Mouse (Mus musculus): Measurements from ENCODE around the gene Spc25. TPM values are rescaled to one million over a fixed set of nuclear protein-coding genes. Genes with fewer than 3 reads are reported as not detected.

The Spc25 gene
- polyA plus RNA-seq, 1 experiment from 2014 or later = 149 TPM

GRCm38 (mm10) chr2:69221868-69222416 is 15.9 kb upstream of the Spc25 start:
- Histone ChIP-seq H3K4me1 (replicated peaks) (no peaks in the 10 kb centered on the region), H3K27ac (no peak overlapping the region), H3K4me2 (no peak overlapping the region), H3K9ac (no peak overlapping the region), H3K27me3 (no peaks in the 10 kb centered on the region), H3K4me3 (replicated peaks) (no peak overlapping the region), H3K36me3 (no peaks in the 10 kb centered on the region), H3K9me3 (replicated peaks) (no peaks in the 10 kb centered on the region)
- 59% methylated on average over 5 of the region's 5 CpGs for WGBS (ENCODE audit: insufficient replicate concordance)
- DNase-seq (no peak), ATAC-seq (ENCODE audit: low read depth) (no peak)

- Histone ChIP-seq H3K4me1 (replicated peaks) (no peaks in the 10 kb centered on the region), H3K36me3 (no peaks in the 10 kb centered on the region), H3K4me2 (no peak overlapping the region), H3K9ac (no peak overlapping the region), H3K27ac (no peak overlapping the region), H3K9me3 (replicated peaks) (no peaks in the 10 kb centered on the region), H3K27me3 (no peaks in the 10 kb centered on the region), H3K4me3 (replicated peaks) (no peak overlapping the region)
- DNase-seq = no peak
- ATAC-seq (ENCODE audit: low read depth) = no peak
- WGBS (ENCODE audit: insufficient replicate concordance) = 76% methylated on average over 7 of the region's 7 CpGs
These were observed 9.2 kb upstream of the Spc25 start for GRCm38 (mm10) chr2:69215242-69215641.

GRCm38 (mm10) chr2:69212652-69213051 is 6.7 kb upstream of the Spc25 start:
- Histone ChIP-seq H3K9ac (no peak overlapping the region), H3K27ac (no peak overlapping the region), H3K27me3 (no peaks in the 10 kb centered on the region), H3K36me3 (no peaks in the 10 kb centered on the region), H3K4me1 (replicated peaks) (no peaks in the 10 kb centered on the region), H3K4me2 (no peak overlapping the region), H3K9me3 (replicated peaks) (no peaks in the 10 kb centered on the region), H3K4me3 (replicated peaks) (no peak overlapping the region)
- 64% methylated on average over 10 of the region's 10 CpGs for WGBS (ENCODE audit: insufficient replicate concordance)
- DNase-seq = no peak
- ATAC-seq (ENCODE audit: low read depth) = no peak

- Histone ChIP-seq H3K4me1 (replicated peaks) (no peaks in the 10 kb centered on the region), H3K4me2 (no peak within 1 kb of the TSS), H3K27ac (no peak within 1 kb of the TSS), H3K27me3 (no peaks in the 10 kb centered on the region), H3K36me3 (no peaks in the 10 kb centered on the region), H3K9me3 (replicated peaks) (no peaks in the 10 kb centered on the region), H3K9ac (no peak within 1 kb of the TSS), H3K4me3 (replicated peaks) (no peak within 1 kb of the TSS)
- no peak for DNase-seq
- 72% methylated on average over 7 of the region's 7 CpGs for WGBS (ENCODE audit: insufficient replicate concordance)
- ATAC-seq (ENCODE audit: low read depth) = no peak
These were observed 4.8 kb upstream of the Spc25 start, which contains the start of gene G6pc2 for GRCm38 (mm10) chr2:69210773-69211172. G6pc2 (plus strand) TSS chr2:69211073.

GRCm38 (mm10) chr2:69209684-69210083 is 3.7 kb upstream of the Spc25 start:
- Histone ChIP-seq H3K9me3 (replicated peaks) (no peaks in the 10 kb centered on the region), H3K9ac (no peak overlapping the region), H3K27me3 (no peaks in the 10 kb centered on the region), H3K4me2 (no peak overlapping the region), H3K27ac (no peak overlapping the region), H3K36me3 (no peaks in the 10 kb centered on the region), H3K4me1 (replicated peaks) (peaks cover 6% of the 10 kb centered on the region), H3K4me3 (replicated peaks) (no peak overlapping the region)
- DNase-seq = no peak
- no peak for ATAC-seq (ENCODE audit: low read depth)
- WGBS (ENCODE audit: insufficient replicate concordance) = 70% methylated on average over 3 of the region's 3 CpGs

- WGBS (ENCODE audit: insufficient replicate concordance) = 12% methylated on average over 7 of the region's 7 CpGs
- peak overlapping the region; percentile 66; the same call in 1 of the 2 replicates for H3K27ac ChIP-seq
These were observed 529 bp upstream of the Spc25 start for GRCm38 (mm10) chr2:69206523-69206922.

GRCm38 (mm10) chr2:69205185-69205584 is 809 bp downstream of the Spc25 start:
- 15% methylated on average over 6 of the region's 6 CpGs for WGBS (ENCODE audit: insufficient replicate concordance)
- peaks cover 28% of the 10 kb centered on the region for H3K36me3 ChIP-seq
- no peaks in the 10 kb centered on the region for H3K27me3 ChIP-seq
- H3K9ac ChIP-seq = peak overlapping the region; percentile 97
- no peaks in the 10 kb centered on the region for H3K9me3 ChIP-seq (replicated peaks)
- peak overlapping the region; percentile 89 for H3K27ac ChIP-seq
- no peak for ATAC-seq (ENCODE audit: low read depth)
- DNase-seq = no peak
- H3K4me3 ChIP-seq (replicated peaks) = peak overlapping the region; percentile 94
- peaks cover 27% of the 10 kb centered on the region for H3K4me1 ChIP-seq (replicated peaks)
- peak overlapping the region; percentile 80 for H3K4me2 ChIP-seq

More at GRCm38 (mm10) chr2:69206523-69206922, 529 bp upstream of the Spc25 start:
- Histone ChIP-seq H3K9ac (peak overlapping the region; percentile 12; the same call in 1 of the 2 replicates), H3K4me3 (replicated peaks) (peak overlapping the region; percentile 94), H3K4me2 (peak overlapping the region; percentile 43), H3K36me3 (peaks cover 18% of the 10 kb centered on the region), H3K9me3 (replicated peaks) (no peaks in the 10 kb centered on the region), H3K27me3 (no peaks in the 10 kb centered on the region), H3K4me1 (replicated peaks) (peaks cover 20% of the 10 kb centered on the region)
- ATAC-seq (ENCODE audit: low read depth) = peak; percentile 72
- peak; percentile 32 for DNase-seq

GRCm38 (mm10) chr2:69193555-69193954 is 12.4 kb downstream of the Spc25 start:
- H3K36me3 ChIP-seq = peaks cover 81% of the 10 kb centered on the region
- ATAC-seq (ENCODE audit: low read depth) = no peak
- H3K4me2 ChIP-seq = no peak overlapping the region
- no peaks in the 10 kb centered on the region for H3K27me3 ChIP-seq
- no peaks in the 10 kb centered on the region for H3K9me3 ChIP-seq (replicated peaks)
- H3K27ac ChIP-seq = no peak overlapping the region
- no peak overlapping the region for H3K9ac ChIP-seq
- no peak overlapping the region for H3K4me3 ChIP-seq (replicated peaks)
- H3K4me1 ChIP-seq (replicated peaks) = peaks cover 9% of the 10 kb centered on the region
- no peak for DNase-seq
- 73% methylated on average over 5 of the region's 5 CpGs for WGBS (ENCODE audit: insufficient replicate concordance)

- ATAC-seq (ENCODE audit: low read depth) (no peak), DNase-seq (no peak)
- Histone ChIP-seq H3K36me3 (peaks cover 79% of the 10 kb centered on the region), H3K4me3 (replicated peaks) (no peak overlapping the region), H3K27ac (no peak overlapping the region), H3K9me3 (replicated peaks) (no peaks in the 10 kb centered on the region), H3K4me2 (no peak overlapping the region), H3K9ac (no peak overlapping the region), H3K27me3 (no peaks in the 10 kb centered on the region), H3K4me1 (replicated peaks) (peaks cover 10% of the 10 kb centered on the region)
- 59% methylated on average over 5 of the region's 5 CpGs for WGBS (ENCODE audit: insufficient replicate concordance)
These were observed 14.9 kb downstream of the Spc25 start for GRCm38 (mm10) chr2:69191059-69191458.

GRCm38 (mm10) chr2:69189222-69189621 is 16.8 kb downstream of the Spc25 start:
- 52% methylated on average over 4 of the region's 4 CpGs for WGBS (ENCODE audit: insufficient replicate concordance)
- Histone ChIP-seq H3K9ac (no peak overlapping the region), H3K4me1 (replicated peaks) (peaks cover 10% of the 10 kb centered on the region), H3K27me3 (no peaks in the 10 kb centered on the region), H3K27ac (no peak overlapping the region), H3K4me2 (no peak overlapping the region), H3K36me3 (peaks cover 67% of the 10 kb centered on the region), H3K9me3 (replicated peaks) (no peaks in the 10 kb centered on the region), H3K4me3 (replicated peaks) (no peak overlapping the region)
- ATAC-seq (ENCODE audit: low read depth) = no peak
- DNase-seq = no peak

GRCm38 (mm10) chr2:69188732-69189131 is 17.3 kb downstream of the Spc25 start:
- Histone ChIP-seq H3K4me3 (replicated peaks) (no peak overlapping the region), H3K27me3 (no peaks in the 10 kb centered on the region), H3K27ac (no peak overlapping the region), H3K9ac (no peak overlapping the region), H3K9me3 (replicated peaks) (no peaks in the 10 kb centered on the region), H3K4me1 (replicated peaks) (peaks cover 10% of the 10 kb centered on the region), H3K4me2 (no peak overlapping the region), H3K36me3 (peaks cover 62% of the 10 kb centered on the region)
- no peak for DNase-seq
- WGBS (ENCODE audit: insufficient replicate concordance) = 80% methylated on average over 6 of the region's 6 CpGs
- ATAC-seq (ENCODE audit: low read depth) = no peak

- H3K27me3 ChIP-seq = no peaks in the 10 kb centered on the region
- ATAC-seq (ENCODE audit: low read depth) (0 out of 2 replicates have a peak, but pooled peaks have one; percentile 10), DNase-seq (no peak)
- H3K4me1 ChIP-seq (replicated peaks) = peaks cover 10% of the 10 kb centered on the region
- H3K4me2 ChIP-seq = no peak overlapping the region
- H3K36me3 ChIP-seq = peaks cover 58% of the 10 kb centered on the region
- no peak overlapping the region for H3K27ac ChIP-seq
- no peaks in the 10 kb centered on the region for H3K9me3 ChIP-seq (replicated peaks)
- H3K9ac ChIP-seq = no peak overlapping the region
- H3K4me3 ChIP-seq (replicated peaks) = no peak overlapping the region
- 85% methylated on average over 2 of the region's 2 CpGs for WGBS (ENCODE audit: insufficient replicate concordance)
These were observed 18.0 kb downstream of the Spc25 start for GRCm38 (mm10) chr2:69187990-69188389.
